Mouse (Mus musculus): Measurements from ENCODE around the gene Hsd17b10. TPM values are rescaled to one million over a fixed set of nuclear protein-coding genes. Genes with fewer than 3 reads are reported as not detected.

Hsd17b10 gene
- polyA plus RNA-seq (2012; rRNA removed) (33.4 and 34.9 TPM in 2 replicates), polyA plus RNA-seq (2014; fragmentation: Nextera tagmentation; extraction: Ambion mirVana) (98.4 and 102 TPM in 2 replicates)

- Histone ChIP-seq H3K27me3 (ENCODE audit: control insufficient read depth, insufficient read depth, low read length) (no peaks in the 10 kb centered on the region), H3K27ac (0 out of 2 replicates have a peak within 1 kb of the TSS, but pooled peaks have one; percentile 10), H3K9me3 (ENCODE audit: control insufficient read depth, low read length) (no peaks in the 10 kb centered on the region), H3K4me2 (ENCODE audit: low read depth) (peak within 1 kb of the TSS; percentile 83), H3K4me1 (replicated peaks; ENCODE audit: control insufficient read depth in 2 of 2, insufficient read depth in 2 of 2, low read length in 1 of 2) (no peaks in the 10 kb centered on the region; a peak in 1 of 4 replicates), H3K9ac (replicated peaks) (peak within 1 kb of the TSS; percentile 59), H3K4me3 (ENCODE audit: insufficient read depth in 1 of 2, low read depth in 2 of 2, low read length in 2 of 2) (peak within 1 kb of the TSS; percentile 60 to 96), H3K36me3 (replicated peaks; ENCODE audit: control insufficient read depth, insufficient read depth, low read depth) (no peaks in the 10 kb centered on the region)
- ATAC-seq (ENCODE audit: insufficient read depth) (peak; percentile 99), DNase-seq (ENCODE audit: low read depth in 3 of 3, low spot score in 3 of 3) (peak; percentile 72 to 75 (median 73))
- peak; percentile 54 for TF ChIP-seq CTCF (IDR thresholded peaks at IDR 0.05; ENCODE audit: low read depth)
- TF ChIP-seq EP300 (IDR thresholded peaks at IDR 0.05; ENCODE audit: low read depth), result no peak
- WGBS (ENCODE audit: insufficient replicate concordance), result 12% methylated on average over 39 of the region's 41 CpGs
Observed at GRCm38 (mm10) chrX:152001737-152002710, at the start of gene Hsd17b10. TSS of gene Hsd17b10 (plus strand) at chrX:152001845.

DNA sequence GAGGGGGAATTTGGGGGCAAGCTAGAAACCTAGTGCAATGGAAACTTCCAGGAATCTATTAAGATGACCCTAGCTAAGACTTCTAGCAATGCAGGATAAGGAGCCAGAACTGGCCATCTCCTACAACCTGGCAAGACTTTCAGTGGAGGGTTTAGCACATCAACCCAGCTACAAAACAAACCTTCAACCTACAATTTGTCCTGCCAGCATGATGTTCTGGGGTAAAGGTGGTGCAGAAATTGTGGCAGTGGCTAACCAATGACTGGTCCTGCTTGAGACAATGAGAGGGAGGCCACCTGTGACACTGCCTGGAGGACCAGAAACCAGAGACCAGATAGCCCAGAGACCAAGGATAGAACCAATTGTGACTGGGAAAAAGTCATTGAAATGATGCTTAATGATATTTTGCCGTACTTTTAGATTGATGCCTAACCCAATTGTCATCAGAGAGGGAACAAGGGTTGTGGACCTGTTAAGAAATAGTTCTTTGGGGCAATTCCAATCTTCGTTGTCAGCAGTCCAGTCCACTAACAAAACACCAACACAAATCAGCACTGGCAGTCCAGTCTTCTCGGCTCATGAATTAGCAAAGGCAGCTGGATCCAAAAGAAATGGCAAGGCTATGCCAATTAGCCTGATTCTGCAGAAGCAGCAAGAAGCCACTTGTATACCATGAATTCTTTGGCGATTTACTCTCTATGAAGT lies 2.5 kb upstream of the Hsd17b10 start:
- H3K4me3 ChIP-seq (ENCODE audit: insufficient read depth in 1 of 2, low read depth in 2 of 2, low read length in 2 of 2), result no peak overlapping the region
- H3K27ac ChIP-seq, result no peak overlapping the region
- 44% methylated on average over 4 of the region's 4 CpGs for WGBS (ENCODE audit: insufficient replicate concordance)
- no peaks in the 10 kb centered on the region for H3K36me3 ChIP-seq (replicated peaks; ENCODE audit: control insufficient read depth, insufficient read depth, low read depth)
- no peak overlapping the region for H3K4me2 ChIP-seq (ENCODE audit: low read depth)
- H3K9me3 ChIP-seq (ENCODE audit: control insufficient read depth, low read length), result no peaks in the 10 kb centered on the region
- DNase-seq (ENCODE audit: low read depth in 3 of 3, low spot score in 3 of 3) (no peak), ATAC-seq (ENCODE audit: insufficient read depth) (no peak)
- H3K9ac ChIP-seq (replicated peaks), result no peak overlapping the region
- H3K27me3 ChIP-seq (ENCODE audit: control insufficient read depth, insufficient read depth, low read length), result no peaks in the 10 kb centered on the region
- no peaks in the 10 kb centered on the region; a peak in 1 of 4 replicates for H3K4me1 ChIP-seq (replicated peaks; ENCODE audit: control insufficient read depth in 2 of 2, insufficient read depth in 2 of 2, low read length in 1 of 2)
- TF ChIP-seq EP300 (IDR thresholded peaks at IDR 0.05; ENCODE audit: low read depth) (no peak), CTCF (IDR thresholded peaks at IDR 0.05; ENCODE audit: low read depth) (no peak)

DNA sequence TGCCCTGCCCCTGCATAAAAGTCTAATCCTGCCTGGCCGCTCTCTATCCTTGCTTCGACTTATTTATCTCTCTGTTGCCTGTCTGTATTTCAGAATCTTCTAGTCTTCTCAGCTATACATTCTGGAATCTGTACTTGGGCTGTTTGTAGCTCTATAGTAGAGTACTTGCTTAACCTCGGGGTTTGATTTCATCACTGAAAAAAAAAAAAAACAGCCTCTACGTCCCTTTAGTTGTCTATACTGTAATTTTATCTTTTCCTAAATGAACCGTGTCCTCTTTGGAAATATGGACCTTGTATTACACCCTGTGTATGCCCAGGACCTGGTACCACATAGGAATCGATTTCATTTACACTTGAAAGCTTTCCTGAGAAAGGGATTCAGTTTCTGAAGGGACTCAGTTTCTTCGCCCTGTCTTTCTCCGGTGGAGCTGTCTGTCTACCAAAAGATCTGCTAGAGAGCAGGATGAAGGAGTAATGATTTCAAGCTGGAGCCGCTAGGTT lies 412 bp upstream of the Hsd17b10 start:
- H3K9me3 ChIP-seq (ENCODE audit: control insufficient read depth, low read length), result no peaks in the 10 kb centered on the region
- ATAC-seq (ENCODE audit: insufficient read depth), result peak; percentile 14; the same call in 1 of the 2 replicates
- no peaks in the 10 kb centered on the region for H3K36me3 ChIP-seq (replicated peaks; ENCODE audit: control insufficient read depth, insufficient read depth, low read depth)
- peak overlapping the region; percentile 83 for H3K4me2 ChIP-seq (ENCODE audit: low read depth)
- DNase-seq (ENCODE audit: low read depth in 3 of 3, low spot score in 3 of 3), result no peak
- WGBS (ENCODE audit: insufficient replicate concordance), result 20% methylated on average over 9 of the region's 9 CpGs
- H3K27me3 ChIP-seq (ENCODE audit: control insufficient read depth, insufficient read depth, low read length), result no peaks in the 10 kb centered on the region
- peak overlapping the region; percentile 58 for H3K9ac ChIP-seq (replicated peaks)
- H3K27ac ChIP-seq, result 0 out of 2 replicates have a peak overlapping the region, but pooled peaks have one; percentile 10
- TF ChIP-seq CTCF (IDR thresholded peaks at IDR 0.05; ENCODE audit: low read depth), result no peak
- TF ChIP-seq EP300 (IDR thresholded peaks at IDR 0.05; ENCODE audit: low read depth), result no peak
- H3K4me1 ChIP-seq (replicated peaks; ENCODE audit: control insufficient read depth in 2 of 2, insufficient read depth in 2 of 2, low read length in 1 of 2), result no peaks in the 10 kb centered on the region; a peak in 1 of 4 replicates
- H3K4me3 ChIP-seq (ENCODE audit: insufficient read depth in 1 of 2, low read depth in 2 of 2, low read length in 2 of 2), result peak overlapping the region; percentile 60 to 61

- Histone ChIP-seq H3K9ac (replicated peaks) (no peak overlapping the region), H3K4me3 (ENCODE audit: insufficient read depth in 1 of 2, low read depth in 2 of 2, low read length in 2 of 2) (no peak overlapping the region), H3K36me3 (replicated peaks; ENCODE audit: control insufficient read depth, insufficient read depth, low read depth) (no peaks in the 10 kb centered on the region), H3K27ac (no peak overlapping the region), H3K4me2 (ENCODE audit: low read depth) (peak overlapping the region; percentile 15; the same call in 1 of the 2 replicates), H3K27me3 (ENCODE audit: control insufficient read depth, insufficient read depth, low read length) (no peaks in the 10 kb centered on the region), H3K4me1 (replicated peaks; ENCODE audit: control insufficient read depth in 2 of 2, insufficient read depth in 2 of 2, low read length in 1 of 2) (no peaks in the 10 kb centered on the region; a peak in 1 of 4 replicates), H3K9me3 (ENCODE audit: control insufficient read depth, low read length) (no peaks in the 10 kb centered on the region)
- ATAC-seq (ENCODE audit: insufficient read depth) (no peak), DNase-seq (ENCODE audit: low read depth in 3 of 3, low spot score in 3 of 3) (no peak)
- WGBS (ENCODE audit: insufficient replicate concordance), result 48% methylated on average over 2 of the region's 2 CpGs
- TF ChIP-seq EP300 (IDR thresholded peaks at IDR 0.05; ENCODE audit: low read depth), result no peak
- TF ChIP-seq CTCF (IDR thresholded peaks at IDR 0.05; ENCODE audit: low read depth), result no peak
Observed at GRCm38 (mm10) chrX:152002865-152003264, 1.2 kb downstream of the Hsd17b10 start.
